Mouse (Mus musculus): ENCODE results near the gene Olfm4. TPM values are rescaled to one million over a fixed set of nuclear protein-coding genes. Genes with fewer than 3 reads are reported as not detected.

The Olfm4 gene
- polyA plus RNA-seq, 1 experiment from 2014 or later: 1.0 TPM

GRCm38 (mm10) chr14:79985137-79985670 lies 1.3 kb downstream of the Olfm4 start:
- Histone ChIP-seq H3K9ac (no peak overlapping the region), H3K9me3 (no peaks in the 10 kb centered on the region), H3K4me1 (no peaks in the 10 kb centered on the region), H3K4me3 (no peak overlapping the region), H3K27me3 (no peaks in the 10 kb centered on the region), H3K4me2 (replicated peaks) (no peak overlapping the region), H3K27ac (no peak overlapping the region), H3K36me3 (no peaks in the 10 kb centered on the region)
- 87% methylated on average over 7 of the region's 7 CpGs for WGBS
- no peak for ATAC-seq (ENCODE audit: insufficient number of reproducible peaks, insufficient read depth, low FRiP score, low TSS enrichment)

DNA sequence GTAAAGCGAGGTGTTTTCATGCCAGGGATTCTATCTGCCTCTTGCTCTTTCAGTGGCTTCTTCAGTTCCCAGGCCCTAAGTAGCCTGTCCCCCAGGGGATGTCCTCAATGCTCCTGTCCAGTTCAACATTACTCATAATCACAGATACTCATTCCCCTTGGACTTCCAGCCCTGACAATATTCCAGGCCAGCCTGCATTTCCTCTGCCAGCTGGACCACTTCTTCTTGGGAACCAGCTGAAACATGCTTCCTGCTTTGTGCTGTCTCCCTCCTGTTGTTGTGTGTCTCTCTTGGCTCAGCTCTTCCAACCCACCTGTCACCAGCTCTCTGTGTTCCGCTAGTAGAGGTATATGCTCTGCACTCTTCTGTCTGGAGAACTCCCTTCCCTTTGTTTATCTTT lies 1.8 kb downstream of the Olfm4 start:
- Histone ChIP-seq H3K36me3 (no peaks in the 10 kb centered on the region), H3K4me3 (no peak overlapping the region), H3K4me2 (replicated peaks) (no peak overlapping the region), H3K4me1 (no peaks in the 10 kb centered on the region), H3K9ac (no peak overlapping the region), H3K9me3 (no peaks in the 10 kb centered on the region), H3K27me3 (no peaks in the 10 kb centered on the region), H3K27ac (no peak overlapping the region)
- ATAC-seq (ENCODE audit: insufficient number of reproducible peaks, insufficient read depth, low FRiP score, low TSS enrichment): no peak
- 92% methylated on average over 2 of the region's 2 CpGs for WGBS

- H3K36me3 ChIP-seq: no peaks in the 10 kb centered on the region
- no peak overlapping the region for H3K27ac ChIP-seq
- H3K27me3 ChIP-seq: no peaks in the 10 kb centered on the region
- no peak overlapping the region for H3K4me3 ChIP-seq
- 55% methylated on average over 8 of the region's 8 CpGs for WGBS
- no peak overlapping the region for H3K9ac ChIP-seq
- H3K4me2 ChIP-seq (replicated peaks): no peak overlapping the region
- no peak for ATAC-seq (ENCODE audit: insufficient number of reproducible peaks, insufficient read depth, low FRiP score, low TSS enrichment)
- H3K9me3 ChIP-seq: no peaks in the 10 kb centered on the region
- no peaks in the 10 kb centered on the region for H3K4me1 ChIP-seq
Observed at GRCm38 (mm10) chr14:79986831-79987230, 3.0 kb downstream of the Olfm4 start.

- no peaks in the 10 kb centered on the region for H3K27me3 ChIP-seq
Observed at GRCm38 (mm10) chr14:79989785-79990184, 5.9 kb downstream of the Olfm4 start.

DNA sequence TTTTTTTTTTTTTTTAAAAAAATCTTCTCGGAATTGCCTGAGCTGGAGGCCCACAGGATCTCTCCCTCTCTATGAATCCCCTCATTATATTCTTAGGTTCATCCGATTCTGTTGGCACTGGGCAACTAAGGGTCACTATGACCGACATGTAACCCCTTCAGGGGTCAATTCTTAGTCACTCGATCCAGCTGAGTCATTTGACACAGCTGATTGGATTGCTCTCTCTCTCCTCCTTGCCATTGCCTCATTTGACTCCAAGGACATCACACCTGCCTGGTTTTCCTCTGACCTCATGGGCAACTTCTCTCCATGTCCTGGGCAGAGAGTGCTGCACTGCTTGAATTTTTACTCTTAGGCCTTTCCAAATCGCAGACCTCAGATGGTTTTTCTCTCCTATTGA lies 6.7 kb downstream of the Olfm4 start:
- Histone ChIP-seq H3K4me1 (no peaks in the 10 kb centered on the region), H3K9me3 (no peaks in the 10 kb centered on the region), H3K27me3 (no peaks in the 10 kb centered on the region), H3K4me2 (replicated peaks) (no peak overlapping the region), H3K4me3 (no peak overlapping the region), H3K9ac (no peak overlapping the region), H3K36me3 (no peaks in the 10 kb centered on the region), H3K27ac (no peak overlapping the region)
- WGBS: 36% methylated on average over 5 of the region's 5 CpGs
- no peak for ATAC-seq (ENCODE audit: insufficient number of reproducible peaks, insufficient read depth, low FRiP score, low TSS enrichment)

More at GRCm38 (mm10) chr14:79989785-79990184, 5.9 kb downstream of the Olfm4 start:
- Histone ChIP-seq H3K27ac (no peak overlapping the region), H3K9me3 (no peaks in the 10 kb centered on the region), H3K4me3 (no peak overlapping the region), H3K9ac (no peak overlapping the region), H3K4me2 (replicated peaks) (no peak overlapping the region), H3K4me1 (no peaks in the 10 kb centered on the region), H3K36me3 (no peaks in the 10 kb centered on the region)
- 52% methylated on average over 4 of the region's 4 CpGs for WGBS
- ATAC-seq (ENCODE audit: insufficient number of reproducible peaks, insufficient read depth, low FRiP score, low TSS enrichment): no peak

DNA sequence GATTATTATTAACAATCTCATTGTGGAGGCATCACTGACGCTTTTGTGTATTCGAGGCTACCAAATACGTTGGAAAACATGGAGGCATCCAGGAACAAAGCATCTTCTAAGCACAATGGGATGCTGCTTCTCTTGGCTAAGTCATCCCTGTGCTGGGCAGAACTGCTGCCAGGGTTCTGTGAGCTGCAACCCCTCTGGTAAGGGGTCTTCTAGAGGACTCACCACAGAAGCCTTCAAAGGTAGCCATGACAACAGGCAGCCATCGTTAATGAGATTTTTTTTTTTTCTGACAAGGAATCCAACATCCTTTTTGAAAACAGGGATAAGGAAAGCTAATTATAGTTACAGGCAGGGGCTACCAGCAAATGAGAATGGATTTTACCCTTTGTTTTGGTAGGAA lies 13.7 kb downstream of the Olfm4 start:
- no peak for ATAC-seq (ENCODE audit: insufficient number of reproducible peaks, insufficient read depth, low FRiP score, low TSS enrichment)

GRCm38 (mm10) chr14:80000110-80000531 lies 16.2 kb downstream of the Olfm4 start:
- H3K27ac ChIP-seq: no peak overlapping the region
- H3K36me3 ChIP-seq: no peaks in the 10 kb centered on the region
- H3K4me2 ChIP-seq (replicated peaks): no peak overlapping the region
- no peak overlapping the region for H3K4me3 ChIP-seq
- no peaks in the 10 kb centered on the region for H3K4me1 ChIP-seq
- ATAC-seq (ENCODE audit: insufficient number of reproducible peaks, insufficient read depth, low FRiP score, low TSS enrichment): no peak
- no peak overlapping the region for H3K9ac ChIP-seq
- H3K9me3 ChIP-seq: no peaks in the 10 kb centered on the region
- 48% methylated on average over 8 of the region's 8 CpGs for WGBS
- H3K27me3 ChIP-seq: no peaks in the 10 kb centered on the region

More for the DNA sequence above, 13.7 kb downstream of the Olfm4 start:
- WGBS: 73% methylated on average over 4 of the region's 4 CpGs
- H3K36me3 ChIP-seq: no peaks in the 10 kb centered on the region
- H3K4me3 ChIP-seq: no peak overlapping the region
- no peaks in the 10 kb centered on the region for H3K4me1 ChIP-seq
- no peak overlapping the region for H3K9ac ChIP-seq
- no peaks in the 10 kb centered on the region for H3K27me3 ChIP-seq
- no peak overlapping the region for H3K27ac ChIP-seq
- no peak overlapping the region for H3K4me2 ChIP-seq (replicated peaks)
- H3K9me3 ChIP-seq: no peaks in the 10 kb centered on the region

DNA sequence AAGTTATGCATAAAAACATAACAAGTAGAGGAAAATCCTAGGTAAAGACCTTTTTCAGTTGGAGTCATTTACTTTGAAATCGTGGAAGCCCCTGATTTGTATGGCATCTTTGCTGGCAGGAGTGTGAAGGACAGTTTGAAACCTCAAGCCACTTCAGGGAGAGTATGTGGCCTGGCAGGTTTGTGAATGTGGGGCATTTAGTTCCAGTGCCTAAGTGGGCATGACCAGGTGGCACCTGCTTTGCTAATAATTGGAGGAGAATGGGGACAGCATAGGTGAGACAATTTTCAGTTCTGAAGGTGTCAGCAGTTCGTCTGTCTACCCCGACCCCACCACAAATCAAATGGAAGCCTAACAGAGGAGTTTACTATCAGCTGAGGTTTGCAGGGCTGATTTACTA lies 23.8 kb downstream of the Olfm4 start:
- Histone ChIP-seq H3K4me3 (no peak overlapping the region), H3K9me3 (no peaks in the 10 kb centered on the region), H3K27ac (no peak overlapping the region), H3K9ac (no peak overlapping the region), H3K27me3 (no peaks in the 10 kb centered on the region), H3K4me2 (replicated peaks) (no peak overlapping the region), H3K4me1 (no peaks in the 10 kb centered on the region), H3K36me3 (no peaks in the 10 kb centered on the region)
- 85% methylated on average over 3 of the region's 3 CpGs for WGBS
- no peak for ATAC-seq (ENCODE audit: insufficient number of reproducible peaks, insufficient read depth, low FRiP score, low TSS enrichment)

- H3K4me1 ChIP-seq: peaks cover under 1% of the 10 kb centered on the region; the same call in 1 of the 2 replicates
- no peak for ATAC-seq (ENCODE audit: insufficient number of reproducible peaks, insufficient read depth, low FRiP score, low TSS enrichment)
Observed at GRCm38 (mm10) chr14:80010426-80010825, 26.5 kb downstream of the Olfm4 start.

GRCm38 (mm10) chr14:80014966-80015365 lies 31.1 kb downstream of the Olfm4 start:
- ATAC-seq (ENCODE audit: insufficient number of reproducible peaks, insufficient read depth, low FRiP score, low TSS enrichment): no peak
- no peaks in the 10 kb centered on the region for H3K9me3 ChIP-seq

More at GRCm38 (mm10) chr14:80010426-80010825, 26.5 kb downstream of the Olfm4 start:
- Histone ChIP-seq H3K9ac (no peak overlapping the region), H3K4me3 (no peak overlapping the region), H3K36me3 (no peaks in the 10 kb centered on the region), H3K9me3 (no peaks in the 10 kb centered on the region), H3K27ac (no peak overlapping the region), H3K4me2 (replicated peaks) (no peak overlapping the region), H3K27me3 (no peaks in the 10 kb centered on the region)
- WGBS: 78% methylated on average over 3 of the region's 3 CpGs

DNA sequence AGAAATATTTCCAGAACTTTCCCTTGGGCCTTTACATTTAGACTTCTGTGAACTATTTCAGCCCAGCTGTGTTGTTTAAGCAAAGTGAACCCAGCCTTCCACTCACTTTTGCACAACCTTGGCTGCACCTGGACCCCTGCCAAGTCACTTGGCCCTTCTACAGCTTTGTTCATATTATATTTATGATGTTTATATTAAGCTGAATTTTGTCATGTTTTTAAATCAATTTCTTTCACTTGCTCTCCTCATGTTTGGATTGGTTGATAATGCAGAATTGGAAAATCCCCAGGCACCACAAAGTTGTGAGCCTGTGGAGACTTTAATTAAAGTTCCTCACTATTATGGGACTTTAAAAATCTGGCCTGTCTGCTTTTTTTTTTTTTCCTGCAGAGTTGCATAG lies 32.2 kb downstream of the Olfm4 start:
- H3K9me3 ChIP-seq: no peaks in the 10 kb centered on the region
- H3K27me3 ChIP-seq: no peaks in the 10 kb centered on the region
- ATAC-seq (ENCODE audit: insufficient number of reproducible peaks, insufficient read depth, low FRiP score, low TSS enrichment): no peak
- H3K27ac ChIP-seq: peak overlapping the region; percentile 36; the same call in 1 of the 2 replicates
- no peak overlapping the region for H3K9ac ChIP-seq
- H3K36me3 ChIP-seq: no peaks in the 10 kb centered on the region
- H3K4me3 ChIP-seq: no peak overlapping the region
- H3K4me1 ChIP-seq: peaks cover 6% of the 10 kb centered on the region
- H3K4me2 ChIP-seq (replicated peaks): no peak overlapping the region

More at GRCm38 (mm10) chr14:80014966-80015365, 31.1 kb downstream of the Olfm4 start:
- Histone ChIP-seq H3K4me3 (no peak overlapping the region), H3K4me1 (peaks cover 6% of the 10 kb centered on the region), H3K27me3 (no peaks in the 10 kb centered on the region), H3K36me3 (no peaks in the 10 kb centered on the region), H3K9ac (no peak overlapping the region), H3K4me2 (replicated peaks) (no peak overlapping the region), H3K27ac (no peak overlapping the region)
- 47% methylated on average over 6 of the region's 6 CpGs for WGBS

GRCm38 (mm10) chr14:80026078-80026477 lies 42.2 kb downstream of the Olfm4 start:
- H3K27me3 ChIP-seq: no peaks in the 10 kb centered on the region
- no peaks in the 10 kb centered on the region for H3K4me1 ChIP-seq
- H3K9me3 ChIP-seq: no peaks in the 10 kb centered on the region
- no peak overlapping the region for H3K4me2 ChIP-seq (replicated peaks)
- ATAC-seq (ENCODE audit: insufficient number of reproducible peaks, insufficient read depth, low FRiP score, low TSS enrichment): no peak
- WGBS: 72% methylated on average over 6 of the region's 6 CpGs
- H3K9ac ChIP-seq: no peak overlapping the region
- no peaks in the 10 kb centered on the region for H3K36me3 ChIP-seq
- H3K27ac ChIP-seq: no peak overlapping the region
- H3K4me3 ChIP-seq: no peak overlapping the region

All from embryonic facial prominence, embryonic 12.5 days (tissue).